Mouse (Mus musculus) heart, postnatal 0 days (tissue): ENCODE results near the gene St8sia1.

Experiments
- CTCF ChIP-seq: IDR thresholded peaks from 2 replicates; pipeline ENCODE4 v1.5.1; 2016; ENCODE audit warnings: antibody characterized with exemption, control low read depth, low read depth
- EP300 ChIP-seq: IDR thresholded peaks from 2 replicates; pipeline ENCODE4 v1.6.1; 2016; ENCODE audit warnings: antibody characterized with exemption, low read depth

DNA sequence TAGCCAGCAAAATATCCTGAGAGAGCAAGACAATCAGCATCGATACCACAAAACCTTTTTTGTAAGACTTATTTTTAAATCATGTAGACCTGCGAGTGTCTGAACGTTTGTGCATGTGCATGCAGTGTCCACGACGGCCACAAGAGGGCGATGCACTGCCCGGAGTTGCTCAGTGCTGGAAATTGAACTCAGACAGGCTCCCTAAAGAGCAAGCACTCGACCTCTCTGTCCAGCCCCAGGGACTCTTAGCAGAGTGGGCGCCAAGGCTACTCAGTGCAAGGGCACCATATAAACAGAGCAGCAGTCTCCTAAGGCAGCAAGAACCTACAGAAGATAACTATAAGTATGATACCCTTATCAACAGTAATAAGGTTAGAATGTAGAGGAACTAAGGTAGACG, 24.5 kb upstream of the St8sia1 start:
- peak; percentile 87 for TF ChIP-seq CTCF
- TF ChIP-seq EP300: no peak
